Mouse (Mus musculus) embryonic fibroblast, embryonic 13.5 days (primary cell): Measurements from ENCODE around the gene Rbms3. TPM values are rescaled to one million over a fixed set of nuclear protein-coding genes. Genes with fewer than 3 reads are reported as not detected.

ENCODE experiments used
- H3K27ac ChIP-seq: 2 replicates; pipeline ENCODE4 v1.5.1; 2012; ENCODE audit warnings: low read length, control low read depth, inconsistent platforms; ENCODE audit not compliant: insufficient read depth
- H3K4me1 ChIP-seq: 2 replicates; pipeline ENCODE4 v1.6.1; 2011; ENCODE audit warnings: low read length; ENCODE audit not compliant: control insufficient read depth, insufficient read depth
- H3K4me3 ChIP-seq: 2 replicates; pipeline ENCODE4 v1.5.1; 2011; ENCODE audit warnings: mild to moderate bottlenecking, control low read depth, low read length; ENCODE audit not compliant: insufficient read depth
- CTCF ChIP-seq: IDR thresholded peaks from 2 replicates; pipeline ENCODE4 v1.5.1; 2011; ENCODE audit warnings: mild to moderate bottlenecking, control low read depth, low read length, moderate library complexity, borderline replicate concordance; ENCODE audit not compliant: insufficient read depth
- POLR2A ChIP-seq: IDR thresholded peaks from 2 replicates; pipeline ENCODE4 v1.6.1; 2011; ENCODE audit warnings: low read depth, mild to moderate bottlenecking, control low read depth, low read length, moderate library complexity
- polyA plus RNA-seq: library from polyadenylated mRNA; stranded (reverse); fragments of >200 nt; gene quantifications from 2 replicates; pipeline ENCODE4 v1.2.4, GENCODE M21; 2011; ENCODE audit warnings: low read depth; ENCODE audit not compliant: missing spikeins, insufficient read length

Gene Rbms3
- polyA plus RNA-seq, 1 experiment: 114 TPM

GRCm38 (mm10) chr9:116746871-116747270 is 882.8 kb downstream of the Rbms3 start:
- no peak overlapping the region for H3K27ac ChIP-seq
- no peak overlapping the region for H3K4me3 ChIP-seq
- TF ChIP-seq CTCF: no peak
- no peak for TF ChIP-seq POLR2A
- no peaks in the 10 kb centered on the region for H3K4me1 ChIP-seq

- Histone ChIP-seq H3K4me3 (no peak overlapping the region), H3K4me1 (no peaks in the 10 kb centered on the region), H3K27ac (no peak overlapping the region)
- TF ChIP-seq CTCF (no peak), POLR2A (no peak)
These were observed 891.9 kb downstream of the Rbms3 start for GRCm38 (mm10) chr9:116737786-116738185.

- H3K4me1 ChIP-seq: no peaks in the 10 kb centered on the region
- no peak overlapping the region for H3K27ac ChIP-seq
- TF ChIP-seq CTCF (no peak), POLR2A (no peak)
- H3K4me3 ChIP-seq: no peak overlapping the region
These were observed 900.5 kb downstream of the Rbms3 start for GRCm38 (mm10) chr9:116729172-116729571.

GRCm38 (mm10) chr9:116728655-116729054 is 901.1 kb downstream of the Rbms3 start:
- TF ChIP-seq POLR2A (no peak), CTCF (no peak)
- Histone ChIP-seq H3K4me3 (no peak overlapping the region), H3K27ac (no peak overlapping the region), H3K4me1 (no peaks in the 10 kb centered on the region)

- TF ChIP-seq CTCF: no peak
- TF ChIP-seq POLR2A: no peak
These were observed 901.6 kb downstream of the Rbms3 start for GRCm38 (mm10) chr9:116728093-116728492.

GRCm38 (mm10) chr9:116724581-116724980 is 905.1 kb downstream of the Rbms3 start:
- H3K4me1 ChIP-seq: no peaks in the 10 kb centered on the region
- H3K4me3 ChIP-seq: no peak overlapping the region
- H3K27ac ChIP-seq: no peak overlapping the region
- TF ChIP-seq CTCF (no peak), POLR2A (no peak)

More at GRCm38 (mm10) chr9:116728093-116728492, 901.6 kb downstream of the Rbms3 start:
- Histone ChIP-seq H3K27ac (no peak overlapping the region), H3K4me1 (no peaks in the 10 kb centered on the region), H3K4me3 (no peak overlapping the region)

- TF ChIP-seq CTCF (no peak), POLR2A (no peak)
- H3K4me3 ChIP-seq: no peak overlapping the region
- H3K4me1 ChIP-seq: peaks cover 4% of the 10 kb centered on the region
- H3K27ac ChIP-seq: no peak overlapping the region
These were observed 926.6 kb downstream of the Rbms3 start for GRCm38 (mm10) chr9:116703119-116703518.

GRCm38 (mm10) chr9:116702611-116703010 is 927.1 kb downstream of the Rbms3 start:
- TF ChIP-seq CTCF (no peak), POLR2A (no peak)
- Histone ChIP-seq H3K4me1 (peaks cover 4% of the 10 kb centered on the region), H3K4me3 (no peak overlapping the region), H3K27ac (no peak overlapping the region)

GRCm38 (mm10) chr9:116701511-116702179 is 928.1 kb downstream of the Rbms3 start:
- no peaks in the 10 kb centered on the region; the same call in 1 of the 2 replicates for H3K4me1 ChIP-seq
- H3K4me3 ChIP-seq: no peak overlapping the region
- H3K27ac ChIP-seq: no peak overlapping the region
- TF ChIP-seq POLR2A: no peak
- no peak for TF ChIP-seq CTCF

- Histone ChIP-seq H3K27ac (no peak overlapping the region), H3K4me3 (no peak overlapping the region), H3K4me1 (no peaks in the 10 kb centered on the region)
- TF ChIP-seq CTCF: no peak
- no peak for TF ChIP-seq POLR2A
These were observed 941.1 kb downstream of the Rbms3 start for GRCm38 (mm10) chr9:116688615-116689014.
